Mouse (Mus musculus) erythroblast, embryonic 14.5 days (primary cell): ENCODE measurements around the gene Plau.

Experiments
- GATA1 ChIP-seq: IDR thresholded peaks from 2 replicates; pipeline ENCODE4 v1.6.1; 2012; ENCODE audit warnings: low read length, inconsistent platforms, mixed read lengths
- TAL1 ChIP-seq: IDR thresholded peaks from 3 replicates; pipeline ENCODE4 v1.6.1; 2012; ENCODE audit warnings: low read length, inconsistent platforms, mixed read lengths

GRCm38 (mm10) chr14:20811779-20812406 lies 24.6 kb upstream of the Plau start:
- TF ChIP-seq GATA1, result no peak
- TF ChIP-seq TAL1, result no peak
